Mouse (Mus musculus) Patski (cell line): ENCODE measurements at regions not wholly inside any gene's neighbourhood (a gene's known extent, or its start where the extent isn't known, plus 50 kb on each side); places are given as distances from the start of the nearest gene placed in this dataset.

Source experiments
- ATAC-seq: fragments of 100-300 bp; one replicate; pipeline ENCODE4 v1.8.0; 2021
- CTCF ChIA-PET: fragments of 350-600 bp; sonication (Branson Sonifier 250); formaldehyde crosslinking; loops from one replicate; lab custom pipeline; 2022; ENCODE audit warnings: inconsistent platforms; lab: Charles Lee
- POLR2A ChIA-PET: fragments of 350-600 bp; sonication (Branson Sonifier 250); formaldehyde crosslinking; loops from one replicate; lab custom pipeline; 2022; ENCODE audit warnings: antibody characterized with exemption, inconsistent platforms; lab: Charles Lee
- DNase-seq: peaks from one replicate; pipeline ENCODE4 v3.0.0-alpha.2; 2011; ENCODE audit warnings: low read depth, low spot score
- H3K27me3 ChIP-seq: fragments of 371-371 bp; one replicate; pipeline ENCODE4 v1.5.1; 2021
- CTCF ChIP-seq: fragments of 100-300 bp; IDR thresholded peaks from one replicate; pipeline ENCODE4 v1.5.1; 2021
- in situ Hi-C: fragments of 300-500 bp; cut with MboI; formaldehyde crosslinking; loops from 3 replicates; pipeline ENCODE4 v1.11.1; 2018; ENCODE audit warnings: low pct_unique_long_range_greater_than_20kb, mixed read lengths

DNA sequence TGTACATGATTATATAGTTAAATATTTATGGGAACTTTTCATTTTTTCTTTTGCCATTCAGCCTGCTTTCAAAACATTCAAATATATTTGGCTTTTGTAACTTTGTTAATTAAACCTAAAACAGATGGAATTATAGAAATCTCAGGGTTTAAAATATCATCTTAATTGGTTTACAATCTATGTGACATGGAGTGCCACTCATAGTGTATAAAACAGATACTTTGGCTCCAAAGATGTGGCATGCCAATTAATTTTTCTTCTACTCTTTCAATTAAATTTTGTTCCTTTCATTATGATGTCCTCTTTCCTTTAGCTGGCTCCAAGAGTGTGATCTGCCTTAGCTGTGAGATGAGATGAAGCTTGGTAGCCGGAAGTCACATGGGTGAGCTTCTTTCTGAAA, 103.0 kb downstream of the Neurod6 start:
- no peak for DNase-seq
- POLR2A ChIA-PET, result no interaction called here
- CTCF ChIA-PET, result no interaction called here
- in situ Hi-C loops, result no loop called here
- TF ChIP-seq CTCF, result no peak
- ATAC-seq, result no peak
- peaks cover 10% of the 10 kb centered on the region for H3K27me3 ChIP-seq

GRCm38 (mm10) chr6:55567521-55567920, 113.5 kb downstream of the Neurod6 start:
- DNase-seq, result no peak
- ATAC-seq, result no peak
- CTCF ChIA-PET, result no interaction called here
- POLR2A ChIA-PET, result no interaction called here
- in situ Hi-C loops, result no loop called here
- H3K27me3 ChIP-seq, result peaks cover 48% of the 10 kb centered on the region
- no peak for TF ChIP-seq CTCF

DNA sequence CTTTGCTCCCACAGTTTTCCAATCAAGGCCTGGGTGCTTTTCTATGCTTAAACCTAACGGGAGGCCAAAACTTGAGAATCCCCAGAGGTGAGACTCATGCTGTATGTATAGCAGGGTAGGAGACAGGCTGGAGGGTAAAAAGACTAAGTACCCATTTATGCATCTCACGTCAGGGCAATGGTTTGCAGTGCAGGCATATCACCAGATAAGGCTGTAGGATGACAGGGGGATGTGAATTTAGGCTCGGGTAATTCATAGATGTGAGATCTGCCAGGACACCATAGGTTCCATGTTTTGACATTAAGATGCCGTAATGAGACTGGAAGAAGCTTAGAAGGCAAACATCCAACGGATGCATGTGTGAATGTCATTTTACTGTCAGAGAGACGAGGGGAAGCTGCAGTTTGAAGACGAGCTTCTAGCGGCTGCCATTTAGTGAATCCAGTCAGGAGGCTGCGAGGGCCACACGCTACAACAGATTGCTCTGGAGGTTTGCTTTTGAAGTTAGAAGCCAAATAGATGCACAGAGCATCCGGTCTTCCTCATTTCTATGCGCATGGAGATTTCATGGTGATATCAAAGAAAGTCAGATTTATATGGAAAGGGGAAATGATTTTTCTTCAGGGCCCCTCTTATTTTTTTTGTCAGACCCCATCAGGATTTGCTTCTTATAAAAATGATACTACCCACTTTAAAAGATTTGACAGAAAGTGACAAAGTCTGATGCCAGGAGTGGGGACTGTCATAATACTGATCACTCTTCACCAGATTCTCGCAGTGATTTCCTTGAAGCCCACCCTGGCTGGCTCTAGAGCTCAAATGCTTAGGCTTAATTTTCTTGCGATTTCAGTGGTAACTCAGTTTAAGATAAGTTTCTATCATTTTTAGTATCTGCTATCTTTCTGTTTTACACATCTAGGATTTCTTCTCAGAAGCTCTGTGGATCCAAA, 113.8 kb downstream of the Adcyap1r1 start:
- ATAC-seq, result no peak
- no peak for TF ChIP-seq CTCF
- peaks cover 35% of the 10 kb centered on the region for H3K27me3 ChIP-seq
- DNase-seq, result no peak
- ChIA-PET CTCF (no interaction called here), POLR2A (no interaction called here)
- in situ Hi-C loops, result no loop called here

DNA sequence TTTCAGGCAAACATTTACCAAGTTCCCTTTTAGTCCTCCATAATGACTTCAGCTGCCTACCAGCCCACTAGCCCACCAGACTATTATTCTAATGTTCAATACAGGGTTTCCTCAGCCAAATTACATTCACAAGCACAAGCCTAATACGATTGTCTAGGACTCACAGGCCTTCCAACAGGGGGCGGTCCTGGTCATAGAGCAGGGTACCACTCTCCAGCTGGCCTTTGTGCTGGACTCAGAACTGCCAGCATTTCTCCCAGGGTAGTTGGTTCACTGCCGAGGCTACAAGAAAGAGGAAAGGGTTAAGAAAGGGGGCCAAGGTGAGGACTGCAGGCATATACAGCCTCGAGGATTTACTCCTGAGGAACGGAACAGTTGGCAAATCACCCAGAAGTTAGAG, 108.8 kb downstream of the Adcyap1r1 start:
- ATAC-seq, result no peak
- H3K27me3 ChIP-seq, result peaks cover 16% of the 10 kb centered on the region
- POLR2A ChIA-PET, result no interaction called here
- in situ Hi-C loops, result no loop called here
- no peak for TF ChIP-seq CTCF
- CTCF ChIA-PET, result no interaction called here
- DNase-seq, result no peak

- CTCF ChIA-PET, result no interaction called here
- no peak for ATAC-seq
- in situ Hi-C loops, result no loop called here
- H3K27me3 ChIP-seq, result peaks cover 10% of the 10 kb centered on the region
- POLR2A ChIA-PET, result no interaction called here
- no peak for TF ChIP-seq CTCF
- no peak for DNase-seq
Measured at GRCm38 (mm10) chr6:55559797-55560196, 108.0 kb downstream of the Adcyap1r1 start.
